Mouse (Mus musculus): ENCODE results near the gene Pot1a. TPM values are rescaled to one million over a fixed set of nuclear protein-coding genes. Genes with fewer than 3 reads are reported as not detected.

Pot1a gene
- 10.0 TPM in 2 replicates for polyA plus RNA-seq (2015; fragmentation: Nextera tagmentation; extraction: Ambion mirVana)

DNA sequence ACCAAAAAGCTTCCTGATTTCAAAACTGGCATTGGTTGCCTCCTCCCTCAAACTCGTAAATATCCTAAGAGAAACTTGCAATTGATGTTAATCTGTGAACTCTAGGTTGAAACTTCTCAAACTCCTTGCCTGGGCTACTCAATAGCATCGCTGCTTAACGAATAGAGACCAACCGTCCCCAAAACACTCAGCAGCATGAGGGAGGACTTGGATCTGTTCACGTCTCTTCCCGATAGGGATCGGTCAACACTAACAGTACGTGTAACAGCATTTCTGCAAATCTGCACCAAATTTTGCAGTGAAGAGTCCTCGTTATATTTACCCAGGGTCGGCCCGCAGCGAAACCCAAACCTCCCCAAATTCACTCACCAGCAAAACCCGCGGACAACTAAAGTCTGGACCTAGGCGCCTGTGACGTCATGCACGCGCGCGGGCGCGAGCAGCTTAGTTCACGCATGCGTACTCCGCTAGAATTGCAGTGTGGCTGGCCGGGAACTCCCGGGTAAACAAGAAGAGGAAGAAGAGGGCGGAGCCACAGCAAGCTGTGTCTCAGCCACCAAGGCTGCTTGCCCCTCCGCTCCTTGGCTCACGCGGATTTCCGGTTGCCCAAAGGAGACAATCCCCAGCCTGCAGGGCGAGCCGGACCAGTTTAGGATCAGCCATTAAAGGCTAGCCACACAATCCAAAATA lies at the start of gene Pot1a:
Gene Pot1a (minus strand): TSS at position 441 of the 690 bp plus-strand sequence.
- peak within 1 kb of the TSS; percentile 76 for H3K27ac ChIP-seq (ENCODE audit: low read depth)
- peak within 1 kb of the TSS; percentile 67 for H3K9ac ChIP-seq (replicated peaks)
- peaks cover 4% of the 10 kb centered on the region; the same call in 1 of the 2 replicates for H3K36me3 ChIP-seq (replicated peaks; ENCODE audit: insufficient read depth, low read length)
- DNase-seq (peak; percentile 97), ATAC-seq (peak; percentile 99)
- H3K27me3 ChIP-seq (ENCODE audit: insufficient read depth, low read length): no peaks in the 10 kb centered on the region
- H3K4me3 ChIP-seq (ENCODE audit: low read depth, low read length): peak within 1 kb of the TSS; percentile 56
- H3K9me3 ChIP-seq (ENCODE audit: low read length): no peaks in the 10 kb centered on the region
- under 1% methylated on average over 34 of the region's 34 CpGs for WGBS (ENCODE audit: insufficient replicate concordance)
- peak within 1 kb of the TSS; percentile 70 for H3K4me2 ChIP-seq (ENCODE audit: low read depth, low read length)
- peaks cover 10% of the 10 kb centered on the region for H3K4me1 ChIP-seq (ENCODE audit: insufficient read depth)
- TF ChIP-seq EP300 (IDR thresholded peaks at IDR 0.05; ENCODE audit: low read depth): peak; percentile 49
- no peak for TF ChIP-seq CTCF (IDR thresholded peaks at IDR 0.05; ENCODE audit: low read depth)

- TF ChIP-seq EP300 (IDR thresholded peaks at IDR 0.05; ENCODE audit: low read depth) (no peak), CTCF (IDR thresholded peaks at IDR 0.05; ENCODE audit: low read depth) (no peak)
- Histone ChIP-seq H3K27ac (ENCODE audit: low read depth) (no peak overlapping the region), H3K36me3 (replicated peaks; ENCODE audit: insufficient read depth, low read length) (no peaks in the 10 kb centered on the region), H3K4me1 (ENCODE audit: insufficient read depth) (no peaks in the 10 kb centered on the region), H3K4me2 (ENCODE audit: low read depth, low read length) (no peak overlapping the region), H3K27me3 (ENCODE audit: insufficient read depth, low read length) (no peaks in the 10 kb centered on the region), H3K9me3 (ENCODE audit: low read length) (no peaks in the 10 kb centered on the region), H3K9ac (replicated peaks) (no peak overlapping the region), H3K4me3 (ENCODE audit: low read depth, low read length) (no peak overlapping the region)
- DNase-seq (no peak), ATAC-seq (no peak)
- WGBS (ENCODE audit: insufficient replicate concordance): 59% methylated on average over 2 of the region's 2 CpGs
These were observed 27.2 kb upstream of the Pot1a start for GRCm38 (mm10) chr6:25836261-25836660.

DNA sequence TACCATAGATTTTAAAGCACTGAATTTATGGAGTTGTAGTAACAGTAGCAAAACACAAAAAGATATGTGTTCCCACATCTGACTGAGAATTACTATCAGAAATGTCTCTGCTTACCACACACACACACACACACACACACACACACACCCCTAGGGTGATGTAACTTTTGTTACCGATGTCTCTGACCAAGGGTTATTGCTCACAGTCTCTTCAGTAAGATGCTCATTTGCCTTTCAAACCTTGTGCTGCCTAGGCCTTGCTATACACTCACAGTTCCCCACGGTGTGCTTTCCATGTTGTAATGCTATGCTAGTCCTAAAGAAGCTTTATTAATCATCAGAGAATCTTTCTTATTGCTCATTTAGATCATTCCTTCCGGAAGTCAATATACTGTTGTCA lies 3.0 kb downstream of the Pot1a start:
- Histone ChIP-seq H3K4me1 (ENCODE audit: insufficient read depth) (peaks cover 10% of the 10 kb centered on the region), H3K27me3 (ENCODE audit: insufficient read depth, low read length) (no peaks in the 10 kb centered on the region), H3K9me3 (ENCODE audit: low read length) (no peaks in the 10 kb centered on the region), H3K4me2 (ENCODE audit: low read depth, low read length) (no peak overlapping the region), H3K4me3 (ENCODE audit: low read depth, low read length) (no peak overlapping the region), H3K36me3 (replicated peaks; ENCODE audit: insufficient read depth, low read length) (peaks cover 10% of the 10 kb centered on the region; the same call in 1 of the 2 replicates), H3K9ac (replicated peaks) (no peak overlapping the region), H3K27ac (ENCODE audit: low read depth) (no peak overlapping the region)
- ATAC-seq: no peak
- TF ChIP-seq CTCF (IDR thresholded peaks at IDR 0.05; ENCODE audit: low read depth): no peak
- no peak for TF ChIP-seq EP300 (IDR thresholded peaks at IDR 0.05; ENCODE audit: low read depth)
- 78% methylated on average over 3 of the region's 3 CpGs for WGBS (ENCODE audit: insufficient replicate concordance)
- no peak for DNase-seq

- WGBS (ENCODE audit: insufficient replicate concordance): 79% methylated on average over 3 of the region's 3 CpGs
- peaks cover 3% of the 10 kb centered on the region for H3K4me1 ChIP-seq (ENCODE audit: insufficient read depth)
- no peaks in the 10 kb centered on the region for H3K27me3 ChIP-seq (ENCODE audit: insufficient read depth, low read length)
- peaks cover 13% of the 10 kb centered on the region for H3K36me3 ChIP-seq (replicated peaks; ENCODE audit: insufficient read depth, low read length)
- DNase-seq (no peak), ATAC-seq (no peak)
- H3K9me3 ChIP-seq (ENCODE audit: low read length): no peaks in the 10 kb centered on the region
- H3K9ac ChIP-seq (replicated peaks): no peak overlapping the region
- no peak overlapping the region for H3K27ac ChIP-seq (ENCODE audit: low read depth)
- TF ChIP-seq EP300 (IDR thresholded peaks at IDR 0.05; ENCODE audit: low read depth) (no peak), CTCF (IDR thresholded peaks at IDR 0.05; ENCODE audit: low read depth) (no peak)
- no peak overlapping the region for H3K4me3 ChIP-seq (ENCODE audit: low read depth, low read length)
- H3K4me2 ChIP-seq (ENCODE audit: low read depth, low read length): no peak overlapping the region
These were observed 6.8 kb downstream of the Pot1a start for GRCm38 (mm10) chr6:25802269-25802668.

DNA sequence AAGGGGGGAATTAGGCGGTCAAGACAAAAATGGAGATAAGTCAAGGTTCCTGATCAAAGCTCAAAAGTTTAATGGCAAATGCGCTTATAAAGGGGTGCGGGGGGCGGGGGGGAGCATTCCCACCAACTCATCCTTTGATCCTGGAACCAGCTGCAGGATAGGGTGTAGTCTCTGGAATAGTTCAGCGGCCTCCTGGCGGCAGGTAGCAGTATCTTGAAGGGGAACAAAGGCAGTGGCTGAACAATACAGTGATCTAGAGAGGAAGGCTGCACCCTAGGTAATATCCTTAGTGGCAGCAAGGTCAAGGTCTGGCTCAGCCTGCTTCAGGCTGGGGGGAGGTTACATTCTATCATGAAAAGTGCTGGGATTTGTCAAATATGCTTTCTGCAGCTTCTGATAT lies 7.8 kb downstream of the Pot1a start:
- H3K27ac ChIP-seq (ENCODE audit: low read depth): no peak overlapping the region
- H3K27me3 ChIP-seq (ENCODE audit: insufficient read depth, low read length): no peaks in the 10 kb centered on the region
- 93% methylated on average over 6 of the region's 6 CpGs for WGBS (ENCODE audit: insufficient replicate concordance)
- no peaks in the 10 kb centered on the region for H3K9me3 ChIP-seq (ENCODE audit: low read length)
- DNase-seq (no peak), ATAC-seq (no peak)
- TF ChIP-seq CTCF (IDR thresholded peaks at IDR 0.05; ENCODE audit: low read depth): no peak
- TF ChIP-seq EP300 (IDR thresholded peaks at IDR 0.05; ENCODE audit: low read depth): no peak
- no peak overlapping the region for H3K4me3 ChIP-seq (ENCODE audit: low read depth, low read length)
- H3K4me2 ChIP-seq (ENCODE audit: low read depth, low read length): no peak overlapping the region
- H3K9ac ChIP-seq (replicated peaks): no peak overlapping the region
- peaks cover 17% of the 10 kb centered on the region for H3K36me3 ChIP-seq (replicated peaks; ENCODE audit: insufficient read depth, low read length)
- no peaks in the 10 kb centered on the region for H3K4me1 ChIP-seq (ENCODE audit: insufficient read depth)

DNA sequence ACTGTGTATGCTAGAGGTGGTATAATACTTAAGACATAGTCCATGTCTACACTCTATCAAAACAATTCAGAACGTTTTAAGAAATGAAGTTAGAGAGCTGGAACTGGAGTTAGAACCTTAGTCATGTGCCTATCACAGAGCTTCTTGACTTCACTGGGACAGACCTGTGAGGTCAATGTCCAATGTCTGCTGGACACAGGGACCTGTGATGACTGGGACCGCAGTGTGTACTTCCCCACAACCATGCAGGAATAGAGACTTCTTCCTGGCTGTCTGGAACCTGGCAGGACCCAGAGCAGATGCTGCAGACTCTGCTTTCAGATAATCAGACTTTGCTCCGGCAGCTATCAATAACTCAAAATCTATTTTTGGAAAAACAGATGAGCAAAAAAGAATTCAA lies 40.8 kb downstream of the Pot1a start:
- H3K4me3 ChIP-seq (ENCODE audit: low read depth, low read length): no peak overlapping the region
- H3K27me3 ChIP-seq (ENCODE audit: insufficient read depth, low read length): no peaks in the 10 kb centered on the region
- H3K4me1 ChIP-seq (ENCODE audit: insufficient read depth): no peaks in the 10 kb centered on the region
- WGBS (ENCODE audit: insufficient replicate concordance): 76% methylated on average over 3 of the region's 3 CpGs
- DNase-seq: no peak
- no peaks in the 10 kb centered on the region for H3K9me3 ChIP-seq (ENCODE audit: low read length)
- no peak overlapping the region for H3K9ac ChIP-seq (replicated peaks)
- no peak overlapping the region for H3K4me2 ChIP-seq (ENCODE audit: low read depth, low read length)
- H3K36me3 ChIP-seq (replicated peaks; ENCODE audit: insufficient read depth, low read length): peaks cover 49% of the 10 kb centered on the region
- no peak for TF ChIP-seq CTCF (IDR thresholded peaks at IDR 0.05; ENCODE audit: low read depth)
- TF ChIP-seq EP300 (IDR thresholded peaks at IDR 0.05; ENCODE audit: low read depth): no peak
- H3K27ac ChIP-seq (ENCODE audit: low read depth): no peak overlapping the region
- no peak for ATAC-seq
